Mouse (Mus musculus) testis, adult 2 months (tissue): ENCODE data around the gene Usp17la. TPM values are rescaled to one million over a fixed set of nuclear protein-coding genes. Genes with fewer than 3 reads are reported as not detected.
"Not testable (repeated sequence)": the region's sequence is repeated elsewhere in the genome, so short reads cannot be mapped to it uniquely, and the experiment has no call there.

Experiments
- H3K27ac ChIP-seq: fragments of 200-500 bp; 2 replicates; pipeline ENCODE4 v1.5.1; 2012; ENCODE audit warnings: low read depth, low read length; ENCODE audit not compliant: control insufficient read depth, insufficient read depth
- H3K27me3 ChIP-seq: fragments of 200-500 bp; 2 replicates; pipeline ENCODE4 v1.6.1; 2012; ENCODE audit warnings: mild to moderate bottlenecking, low read length, moderate library complexity; ENCODE audit not compliant: control insufficient read depth, insufficient read depth
- H3K36me3 ChIP-seq: fragments of 200-500 bp; 2 replicates; pipeline ENCODE4 v1.6.1; 2012; ENCODE audit warnings: mild to moderate bottlenecking, low read length; ENCODE audit not compliant: control insufficient read depth, insufficient read depth
- H3K4me1 ChIP-seq: fragments of 200-500 bp; 2 replicates; pipeline ENCODE4 v1.6.1; 2012; ENCODE audit warnings: low read length; ENCODE audit not compliant: control insufficient read depth, insufficient read depth
- H3K4me3 ChIP-seq: fragments of 200-500 bp; 2 replicates; pipeline ENCODE4 v1.5.1; 2012; ENCODE audit warnings: low read depth, mild to moderate bottlenecking, low read length, moderate library complexity, mixed read lengths; ENCODE audit not compliant: control insufficient read depth
- CTCF ChIP-seq: fragments of 200-500 bp; IDR thresholded peaks from 2 replicates; pipeline ENCODE4 v1.5.1; 2012; ENCODE audit warnings: low read depth, mild to moderate bottlenecking, inconsistent platforms, low read length, moderate library complexity; ENCODE audit not compliant: control insufficient read depth, insufficient read depth, insufficient replicate concordance
- POLR2A ChIP-seq: fragments of 200-500 bp; IDR thresholded peaks from 2 replicates; pipeline ENCODE4 v1.6.1; 2012; ENCODE audit warnings: low read depth, mild to moderate bottlenecking, inconsistent platforms, low read length, moderate library complexity; ENCODE audit not compliant: control insufficient read depth
- polyA plus RNA-seq: library from polyadenylated mRNA; depleted of rRNA; stranded (reverse); fragments of >200 nt; gene quantifications from 2 replicates; pipeline ENCODE4 v1.2.3, GENCODE M21; 2012; rRNA removed

Gene Usp17la
- polyA plus RNA-seq, result not detected in 2 replicates

GRCm38 (mm10) chr7:104856709-104857108 is at the start of gene Usp17la:
TSS of gene Usp17la (plus strand) at chr7:104857009.
- not testable (repeated sequence) for H3K4me3 ChIP-seq

GRCm38 (mm10) chr7:104810335-104810734 is 46.5 kb upstream of the Usp17la start:
- not testable (repeated sequence) for H3K4me3 ChIP-seq, H3K4me1 ChIP-seq, H3K36me3 ChIP-seq, H3K27ac ChIP-seq, H3K27me3 ChIP-seq

More at GRCm38 (mm10) chr7:104856709-104857108, at the start of gene Usp17la:
- not testable (repeated sequence) for H3K4me1 ChIP-seq, H3K27me3 ChIP-seq, H3K36me3 ChIP-seq, H3K27ac ChIP-seq

GRCm38 (mm10) chr7:104842503-104842902 is 14.3 kb upstream of the Usp17la start, which contains the start of gene Usp17lb:
TSS of gene Usp17lb (minus strand) at chr7:104842603.
- H3K4me3 ChIP-seq, result no peak within 1 kb of the TSS
- no peaks in the 10 kb centered on the region for H3K36me3 ChIP-seq
- TF ChIP-seq CTCF (no peak), POLR2A (no peak)
- no peak within 1 kb of the TSS for H3K27ac ChIP-seq
- H3K27me3 ChIP-seq, result no peaks in the 10 kb centered on the region
- H3K4me1 ChIP-seq, result no peaks in the 10 kb centered on the region

- no peaks in the 10 kb centered on the region for H3K27me3 ChIP-seq
- TF ChIP-seq POLR2A, result no peak
- TF ChIP-seq CTCF, result no peak
- no peak overlapping the region for H3K4me3 ChIP-seq
- no peak overlapping the region for H3K27ac ChIP-seq
- no peaks in the 10 kb centered on the region for H3K36me3 ChIP-seq
- no peaks in the 10 kb centered on the region for H3K4me1 ChIP-seq
Measured at GRCm38 (mm10) chr7:104843731-104844287, 13.0 kb upstream of the Usp17la start.

GRCm38 (mm10) chr7:104851546-104851945 is 5.3 kb upstream of the Usp17la start:
- H3K4me1 ChIP-seq, H3K27me3 ChIP-seq, H3K27ac ChIP-seq, H3K4me3 ChIP-seq, H3K36me3 ChIP-seq: not testable (repeated sequence)

DNA sequence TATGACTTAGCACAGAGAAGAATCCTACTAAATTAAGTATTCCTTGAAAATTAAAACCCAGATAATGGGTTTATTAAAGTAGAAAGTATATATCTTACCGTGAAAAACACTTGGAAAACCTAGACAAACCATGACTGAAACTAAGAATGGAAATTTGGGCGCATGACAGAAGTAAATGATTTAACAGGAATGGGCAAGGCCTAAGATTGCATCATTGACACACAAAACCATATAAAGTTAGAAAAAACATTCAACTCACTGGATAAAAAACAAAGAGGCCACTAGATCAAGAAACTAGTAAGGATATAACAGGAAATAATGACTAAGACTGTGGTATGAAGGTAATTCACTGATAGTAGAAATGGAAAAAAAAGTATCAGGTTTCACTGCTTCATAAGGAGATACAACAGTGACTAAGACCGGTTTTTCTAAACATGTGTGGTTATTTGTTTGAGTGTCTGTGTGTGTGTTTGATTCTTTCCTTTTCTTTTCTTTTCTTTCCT is 1.5 kb upstream of the Usp17la start:
- no peak overlapping the region for H3K4me3 ChIP-seq
- no peak for TF ChIP-seq POLR2A
- no peak for TF ChIP-seq CTCF
- H3K36me3 ChIP-seq, result no peaks in the 10 kb centered on the region
- no peaks in the 10 kb centered on the region for H3K27me3 ChIP-seq
- no peaks in the 10 kb centered on the region for H3K4me1 ChIP-seq
- H3K27ac ChIP-seq, result no peak overlapping the region

- no peak overlapping the region for H3K4me3 ChIP-seq
- H3K27ac ChIP-seq, result no peak overlapping the region
- H3K27me3 ChIP-seq, result no peaks in the 10 kb centered on the region
- H3K36me3 ChIP-seq, result no peaks in the 10 kb centered on the region
- H3K4me1 ChIP-seq, result no peaks in the 10 kb centered on the region
- TF ChIP-seq CTCF (no peak), POLR2A (no peak)
Measured at GRCm38 (mm10) chr7:104857683-104858082, 874 bp downstream of the Usp17la start.

DNA sequence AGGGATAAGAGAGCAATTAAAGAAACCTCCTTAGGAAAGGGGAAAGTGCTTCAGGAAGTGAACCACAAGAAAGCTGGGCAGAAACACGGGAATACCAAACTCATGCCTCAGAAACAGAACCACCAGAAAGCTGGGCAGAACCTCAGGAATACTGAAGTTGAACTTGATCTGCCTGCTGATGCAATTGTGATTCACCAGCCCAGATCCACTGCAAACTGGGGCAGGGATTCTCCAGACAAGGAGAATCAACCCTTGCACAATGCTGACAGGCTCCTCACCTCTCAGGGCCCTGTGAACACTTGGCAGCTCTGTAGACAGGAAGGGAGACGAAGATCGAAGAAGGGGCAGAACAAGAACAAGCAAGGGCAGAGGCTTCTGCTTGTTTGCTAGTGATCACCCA is 4.6 kb downstream of the Usp17la start:
- Histone ChIP-seq H3K4me3 (no peak overlapping the region), H3K36me3 (no peaks in the 10 kb centered on the region), H3K4me1 (no peaks in the 10 kb centered on the region), H3K27me3 (no peaks in the 10 kb centered on the region), H3K27ac (no peak overlapping the region)
- TF ChIP-seq POLR2A (no peak), CTCF (no peak)
